Mouse (Mus musculus) 3T3-L1 (cell line): Measurements from ENCODE around the gene Fbxo2.
"Not testable (repeated sequence)": the region's sequence is repeated elsewhere in the genome, so short reads cannot be mapped to it uniquely, and the experiment has no call there.

Experiments used
- DNase-seq: peaks from one replicate; pipeline ENCODE4 v3.0.0-alpha.2; 2015; ENCODE audit warnings: low read depth, low spot score

Gene Fbxo2

DNA sequence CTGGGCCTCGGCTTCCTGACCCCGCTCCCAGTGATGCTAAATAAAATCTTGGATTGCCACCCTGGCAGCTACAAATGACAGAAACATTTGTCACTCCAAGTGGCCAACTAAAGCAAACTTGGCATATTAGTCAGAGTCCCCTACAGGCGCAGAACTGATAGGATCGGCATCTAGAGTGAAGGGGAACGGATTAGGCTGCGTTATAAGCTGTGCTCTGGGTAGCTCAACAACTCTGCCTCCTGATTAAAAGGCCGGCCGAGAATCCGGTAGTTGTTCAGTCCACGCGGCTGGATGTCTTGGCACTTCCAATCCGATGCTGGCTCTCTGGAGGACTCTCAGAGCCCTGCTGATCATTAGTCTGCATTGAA, 14.1 kb downstream of the Fbxo2 start:
- no peak for DNase-seq

DNA sequence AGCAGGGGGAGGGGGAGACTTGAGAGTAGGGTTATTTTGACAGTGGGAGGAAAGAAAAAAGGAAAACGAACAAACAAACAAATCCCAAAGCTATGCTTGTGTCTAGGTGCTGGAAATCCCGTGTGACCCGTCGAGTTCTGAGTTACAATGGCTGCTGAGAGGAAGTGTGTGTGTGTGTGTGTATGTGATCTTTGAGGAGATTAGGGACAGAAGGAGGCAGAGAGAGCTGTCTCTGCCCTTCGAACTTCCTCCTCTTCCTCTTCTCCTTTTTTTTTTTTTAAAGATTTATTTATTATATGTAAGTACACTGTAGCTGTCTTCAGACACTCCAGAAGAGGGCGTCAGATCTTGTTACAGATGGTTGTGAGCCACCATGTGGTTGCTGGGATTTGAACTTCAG, 16.2 kb downstream of the Fbxo2 start:
- not testable (repeated sequence) for DNase-seq

DNA sequence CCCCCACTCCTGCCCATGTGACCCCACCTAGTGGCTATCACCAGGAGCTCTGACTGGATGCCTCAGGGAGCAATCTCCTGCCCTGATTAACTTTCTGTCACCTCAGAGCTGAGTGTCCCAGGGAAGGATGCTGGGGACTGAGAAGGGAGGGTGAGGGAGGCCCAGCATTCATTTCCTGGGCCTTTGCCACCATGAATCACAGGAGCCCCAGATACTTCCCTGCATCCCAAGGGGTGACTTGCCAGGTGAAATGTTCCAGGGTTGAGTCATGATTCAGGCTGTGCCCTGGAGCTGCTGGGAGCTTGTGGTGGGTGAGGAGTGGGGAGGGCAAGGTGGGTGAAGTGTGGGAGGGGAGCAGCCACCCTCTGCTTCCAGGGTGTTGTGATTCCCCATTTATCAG, 17.3 kb downstream of the Fbxo2 start:
- peak; percentile 55 for DNase-seq

DNA sequence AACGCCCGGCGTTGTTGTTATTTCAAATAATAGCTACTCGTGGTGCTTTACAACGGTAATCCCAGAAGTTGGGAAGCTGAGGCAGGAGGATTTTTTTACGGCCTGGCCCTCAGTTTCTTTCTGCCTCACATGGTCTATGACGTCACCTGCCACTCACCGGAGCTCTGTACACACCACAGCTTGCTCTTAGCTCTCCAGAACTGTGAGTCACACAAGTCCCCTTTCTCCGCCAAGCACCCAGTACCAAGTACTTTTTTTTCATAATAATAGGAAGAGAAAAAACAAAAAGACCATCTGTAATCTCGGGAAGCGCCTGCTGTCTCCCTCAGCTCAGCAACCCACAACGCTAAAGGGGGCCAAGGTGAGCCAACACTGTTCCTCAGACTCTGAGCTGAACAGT, 21.1 kb downstream of the Fbxo2 start:
- DNase-seq, result peak; percentile 40

DNA sequence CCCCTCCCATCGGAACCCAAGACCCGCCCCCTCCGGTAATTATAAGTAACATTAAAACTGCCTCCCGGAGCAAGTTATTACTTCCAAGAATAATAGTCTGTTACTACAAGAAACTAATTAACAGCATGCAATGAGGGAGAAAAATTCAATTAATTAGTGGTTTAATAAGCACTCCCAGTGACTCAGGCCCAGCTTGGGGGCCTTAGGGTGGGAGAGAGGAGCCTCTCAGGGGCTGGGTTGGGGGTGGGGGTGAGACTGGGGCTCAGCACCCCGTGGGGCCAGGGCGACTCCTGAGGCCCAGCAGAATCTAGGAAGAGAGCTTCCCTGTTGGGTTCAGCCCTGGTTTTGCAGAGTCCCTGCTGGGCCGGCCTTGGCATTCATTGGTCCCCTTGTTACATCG, 21.9 kb downstream of the Fbxo2 start:
- no peak for DNase-seq

DNA sequence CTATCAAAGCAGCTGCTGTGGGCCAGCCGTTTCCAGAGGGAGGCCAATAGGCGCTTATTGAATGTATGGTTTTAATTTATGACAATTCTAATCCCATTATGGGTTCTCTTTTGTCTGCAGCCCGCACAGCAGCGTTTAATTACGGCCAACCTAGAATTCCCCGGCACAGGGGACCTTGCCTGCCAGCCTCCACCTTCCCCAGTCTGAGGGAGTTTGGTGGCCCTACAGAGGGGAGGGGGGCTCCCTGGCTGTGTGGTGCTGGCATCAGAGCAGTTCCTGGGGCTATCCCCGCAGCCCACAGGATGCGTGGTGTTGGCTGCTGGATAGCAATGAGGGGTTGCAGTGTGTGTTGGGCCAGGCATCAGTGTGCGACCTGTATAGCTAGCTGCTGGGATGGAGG, 24.1 kb downstream of the Fbxo2 start:
- no peak for DNase-seq

DNA sequence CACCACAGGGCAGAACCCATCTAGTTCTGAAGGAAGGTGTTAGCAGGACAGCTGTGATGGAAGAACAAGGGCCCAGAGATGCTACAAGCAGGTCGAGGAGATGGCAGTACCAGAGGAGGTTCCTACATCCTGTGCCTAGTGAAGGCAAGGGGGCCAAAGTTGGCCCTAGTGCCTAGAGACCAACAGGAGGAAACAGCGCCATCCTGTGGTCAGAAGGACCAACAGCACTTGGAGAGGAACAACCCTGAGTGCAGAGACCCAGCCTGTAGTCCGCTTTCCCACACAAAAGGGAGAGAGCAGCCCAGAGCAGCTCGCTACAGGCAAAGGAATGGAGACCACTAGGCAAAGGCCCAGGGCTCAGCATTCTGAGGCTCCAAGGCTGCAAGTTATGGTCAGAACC, 25.4 kb downstream of the Fbxo2 start:
- peak; percentile 13 for DNase-seq

DNA sequence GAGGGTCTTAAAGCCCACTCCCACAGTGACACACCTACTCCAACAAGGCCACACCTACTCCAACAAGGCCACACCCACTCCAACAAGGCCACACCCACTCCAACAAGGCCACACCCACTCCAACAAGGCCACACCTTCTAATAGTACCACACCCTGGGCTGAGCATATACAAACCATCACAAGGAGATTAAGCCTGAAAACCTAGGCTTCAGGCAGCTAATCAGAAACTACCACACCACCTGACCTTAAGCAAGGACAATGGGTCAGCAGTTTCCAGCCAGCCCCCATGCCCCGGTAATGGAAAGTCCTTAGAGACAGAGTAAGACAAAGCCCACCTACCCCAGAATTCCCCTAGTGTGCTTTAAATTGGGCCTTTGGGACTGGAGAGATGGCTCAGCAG, 28.3 kb downstream of the Fbxo2 start:
- not testable (repeated sequence) for DNase-seq

DNA sequence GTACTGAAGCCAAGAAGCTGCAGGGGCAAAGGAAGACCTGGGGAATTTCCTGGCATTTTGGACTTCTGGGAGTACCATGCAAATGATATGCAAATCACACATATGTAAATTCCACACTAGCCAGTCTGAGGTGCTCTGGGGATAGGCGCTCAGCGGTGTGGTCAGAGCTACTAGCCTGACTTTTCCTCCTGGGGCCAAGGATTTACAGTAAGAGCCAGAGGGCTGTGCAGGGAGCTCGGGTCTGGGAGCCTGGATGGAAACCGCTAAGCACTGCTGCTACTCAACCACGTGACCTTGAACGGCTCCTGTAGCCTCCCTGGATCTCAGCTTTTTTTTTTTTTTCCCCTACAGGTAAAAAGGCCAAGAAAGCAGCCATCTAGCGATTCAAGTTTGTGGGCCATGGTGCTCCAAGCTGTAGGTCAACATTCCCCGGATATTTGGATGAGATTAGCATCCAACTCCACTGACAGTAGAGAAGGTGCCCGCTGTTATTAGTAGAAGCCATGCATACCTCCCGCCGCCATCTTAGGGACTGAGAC, 32.4 kb downstream of the Fbxo2 start:
- DNase-seq, result no peak

DNA sequence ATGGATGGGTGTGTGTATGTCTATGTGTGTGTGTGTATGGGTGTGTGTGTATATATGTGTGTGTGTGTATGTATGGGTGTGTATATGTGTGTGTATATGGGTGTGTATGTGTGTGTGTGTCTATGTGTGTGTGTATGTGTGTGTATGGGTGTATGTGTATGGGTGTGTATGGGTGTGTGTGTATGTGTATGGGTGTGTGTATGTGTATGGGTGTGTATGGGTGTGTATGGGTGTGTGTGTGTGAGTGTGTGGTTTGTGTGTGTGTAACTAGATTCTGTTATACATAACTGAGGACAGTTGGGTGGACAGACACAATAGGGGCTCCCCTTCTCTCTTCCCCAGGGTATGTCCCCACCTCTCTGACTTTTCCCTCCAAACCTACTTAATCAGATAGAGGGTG, 34.0 kb downstream of the Fbxo2 start:
- DNase-seq, result no peak

DNA sequence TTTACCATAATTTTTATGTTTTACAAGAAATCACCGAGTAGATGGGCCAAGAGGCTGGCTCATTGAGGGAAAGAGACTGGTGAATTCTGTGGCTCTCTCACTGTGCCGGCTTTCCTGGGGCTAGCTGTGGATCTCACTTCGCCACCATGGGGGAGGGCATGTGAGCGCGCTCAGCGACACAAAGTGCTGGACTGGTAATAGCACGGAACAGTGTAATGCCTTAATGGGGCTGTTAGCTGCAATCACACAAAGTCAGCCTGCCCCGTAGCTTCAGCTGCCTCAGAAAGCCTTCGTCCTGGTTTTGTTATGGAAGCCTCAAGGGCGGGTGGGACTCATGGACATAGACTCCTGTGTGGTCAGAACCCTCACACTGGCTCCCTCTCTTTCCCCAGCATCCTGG, 38.3 kb downstream of the Fbxo2 start:
- DNase-seq, result no peak

DNA sequence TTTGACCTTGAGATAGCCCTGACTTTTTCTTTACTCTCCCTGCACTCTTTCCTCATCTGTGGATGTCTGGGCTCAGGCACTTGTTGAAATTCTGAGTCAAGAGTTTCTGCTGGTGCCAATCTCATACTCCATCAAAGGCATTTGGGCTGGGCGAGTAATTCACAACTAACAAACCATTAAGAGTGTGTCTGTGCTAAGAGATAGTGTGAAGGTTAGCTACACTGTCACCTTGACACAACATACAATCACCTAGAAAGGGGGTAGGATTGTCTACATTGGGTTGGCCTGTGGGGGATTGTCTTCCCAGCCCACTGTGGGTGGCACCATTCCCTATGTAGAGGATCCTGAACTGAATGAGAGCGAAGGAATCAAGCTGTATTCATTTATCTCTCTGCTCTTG, 43.1 kb downstream of the Fbxo2 start:
- DNase-seq, result no peak

DNA sequence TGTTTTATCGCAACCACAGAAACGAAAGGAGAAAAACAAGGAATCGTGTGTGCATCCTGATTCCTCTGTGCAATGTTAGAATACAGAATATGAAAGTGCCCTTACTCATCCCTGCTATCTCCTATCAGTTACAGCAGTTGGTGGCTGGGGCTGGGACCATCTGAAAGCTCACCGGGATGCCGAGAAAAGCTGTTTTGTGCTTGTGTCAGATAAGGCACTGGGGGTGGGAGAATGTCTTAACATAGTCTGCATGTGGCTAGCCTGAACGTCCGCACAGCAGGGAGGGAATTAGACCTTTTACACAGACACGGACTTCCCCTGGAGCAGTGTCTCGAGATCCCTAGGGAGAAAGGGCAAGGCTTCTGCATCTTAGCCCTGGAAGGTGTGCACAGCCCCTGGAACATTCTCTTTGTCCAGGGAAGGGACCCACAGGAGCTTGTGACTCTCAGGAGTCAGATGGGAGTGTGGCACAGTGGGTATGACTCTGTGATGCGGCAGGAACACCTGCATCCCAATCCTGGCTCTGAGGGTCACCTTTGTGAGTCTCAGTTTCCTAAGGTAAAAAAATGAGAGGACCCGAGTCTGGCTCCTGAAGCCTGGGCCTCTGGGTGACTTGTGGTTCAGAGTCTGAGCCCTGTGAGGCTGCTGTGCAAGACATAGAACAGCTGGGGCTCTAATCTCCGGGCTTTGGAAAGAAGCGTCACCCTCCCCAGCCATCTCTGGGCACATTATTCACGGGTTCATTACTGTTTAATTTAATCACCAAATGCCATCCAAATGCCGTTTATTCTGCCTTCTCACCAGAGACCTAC, 43.8 kb downstream of the Fbxo2 start:
- no peak for DNase-seq

DNA sequence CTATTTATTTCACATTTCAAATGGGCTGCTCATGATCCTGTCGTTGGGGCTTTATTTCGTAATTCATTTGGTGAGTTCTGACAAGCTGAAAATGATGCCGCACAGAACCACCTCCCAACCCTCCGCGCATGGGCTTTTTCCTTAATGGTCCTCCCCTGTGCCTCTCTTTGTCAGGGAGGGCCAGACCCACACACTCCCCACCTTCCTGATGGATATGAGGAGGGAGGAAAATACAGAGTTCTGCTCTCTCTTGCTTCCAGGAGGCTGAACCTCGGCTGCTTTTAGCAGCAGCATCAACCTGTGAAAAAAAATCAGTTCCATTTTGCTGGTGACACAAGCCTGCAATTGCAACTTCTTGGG, 44.4 kb downstream of the Fbxo2 start:
- no peak for DNase-seq

DNA sequence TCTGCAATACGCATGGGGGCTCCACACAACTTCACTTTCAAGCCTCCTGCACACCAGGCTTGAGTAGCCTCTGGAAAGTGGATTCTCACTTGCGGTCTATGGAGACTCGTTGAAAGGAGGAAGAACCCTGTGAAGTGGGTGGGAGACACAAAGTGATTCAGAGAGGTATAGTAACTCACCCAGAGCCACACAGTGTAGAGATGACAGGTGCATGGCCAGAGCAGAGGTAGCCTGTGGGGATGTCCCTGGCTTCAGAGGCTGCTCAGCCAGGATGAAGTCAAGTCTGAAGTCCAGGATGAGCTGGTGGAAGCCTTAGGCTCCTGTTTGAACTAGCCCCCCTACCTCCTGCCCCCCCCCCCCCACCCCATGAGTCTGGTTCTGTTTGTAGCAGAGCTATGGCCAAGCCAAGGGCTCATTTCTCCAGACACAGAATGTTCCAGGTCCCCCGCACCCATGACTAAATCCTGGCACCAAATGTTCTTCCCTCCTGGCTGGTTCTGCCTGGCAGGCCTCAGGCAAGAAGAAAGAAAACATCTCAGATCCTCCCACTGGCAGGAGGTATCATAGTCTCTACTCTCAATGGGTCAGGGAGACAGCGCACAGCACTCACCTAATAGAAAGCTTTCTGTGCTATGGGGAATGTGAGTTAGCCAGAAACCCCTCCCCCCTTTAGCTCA, 54.2 kb downstream of the Fbxo2 start:
- no peak for DNase-seq

DNA sequence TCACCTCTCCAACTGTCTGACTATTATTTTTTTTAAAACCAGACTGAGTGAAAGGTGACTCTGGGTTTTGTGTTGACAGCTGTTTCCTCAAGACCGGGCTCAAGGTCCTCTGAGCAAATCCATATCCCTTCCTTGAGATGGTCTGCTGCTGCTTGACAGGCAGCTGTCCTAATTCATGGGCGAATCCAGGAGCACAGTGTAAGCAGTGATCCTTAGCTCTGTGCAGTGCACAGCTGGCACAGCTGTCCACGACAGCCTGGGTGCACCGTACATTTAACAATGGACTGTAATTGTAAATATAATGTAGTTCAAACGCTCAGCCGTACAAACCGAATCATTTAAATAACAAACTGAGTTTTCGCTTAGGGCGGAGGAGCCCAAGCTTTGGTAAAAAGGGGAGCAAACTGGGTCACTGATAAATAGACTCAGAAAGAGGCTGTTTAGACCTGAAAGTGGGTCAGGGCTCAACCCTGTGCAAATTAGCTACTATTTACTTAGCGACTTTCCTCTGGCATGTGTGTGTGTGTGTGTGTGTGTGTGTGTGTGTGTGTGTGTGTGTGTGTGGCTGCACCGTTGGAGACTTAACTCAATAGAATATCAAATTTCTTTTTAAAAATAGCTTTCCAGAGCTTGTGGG, 55.0 kb downstream of the Fbxo2 start:
- no peak for DNase-seq
